Mouse (Mus musculus) ZHBTc4 (cell line): ENCODE measurements at regions not wholly inside any gene's neighbourhood (a gene's known extent, or its start where the extent isn't known, plus 50 kb on each side); places are given as distances from the start of the nearest gene placed in this dataset.

Source experiments
- DNase-seq: peaks from one replicate; pipeline ENCODE4 v3.0.0-alpha.2; 2011; ENCODE audit warnings: low read depth, low spot score

GRCm38 (mm10) chr1:61316736-61317135 is 321.9 kb upstream of the Pard3b start:
- DNase-seq = no peak

GRCm38 (mm10) chr1:61318042-61318441 is 320.6 kb upstream of the Pard3b start:
- DNase-seq = no peak

GRCm38 (mm10) chr1:61321513-61322145 is 317.0 kb upstream of the Pard3b start:
- no peak for DNase-seq

- no peak for DNase-seq
These were observed 307.2 kb upstream of the Pard3b start for GRCm38 (mm10) chr1:61331456-61331855.

GRCm38 (mm10) chr1:61331906-61332305 is 306.7 kb upstream of the Pard3b start:
- DNase-seq = no peak

GRCm38 (mm10) chr1:61336367-61336766 is 302.3 kb upstream of the Pard3b start:
- no peak for DNase-seq

GRCm38 (mm10) chr1:61352921-61353320 is 285.7 kb upstream of the Pard3b start:
- no peak for DNase-seq

GRCm38 (mm10) chr1:61353481-61353880 is 285.1 kb upstream of the Pard3b start:
- DNase-seq = no peak

- DNase-seq = no peak
These were observed 283.4 kb upstream of the Pard3b start for GRCm38 (mm10) chr1:61355241-61355640.

GRCm38 (mm10) chr1:61359011-61359930 is 279.4 kb upstream of the Pard3b start:
- DNase-seq = no peak

- no peak for DNase-seq
These were observed 266.0 kb upstream of the Pard3b start for GRCm38 (mm10) chr1:61372581-61372980.

- no peak for DNase-seq
These were observed 264.7 kb upstream of the Pard3b start for GRCm38 (mm10) chr1:61373661-61374491.

- no peak for DNase-seq
These were observed 262.2 kb upstream of the Pard3b start for GRCm38 (mm10) chr1:61376417-61376816.

- DNase-seq = peak; percentile 80
These were observed 261.6 kb upstream of the Pard3b start for GRCm38 (mm10) chr1:61377070-61377469.

- peak; percentile 58 for DNase-seq
These were observed 260.4 kb upstream of the Pard3b start for GRCm38 (mm10) chr1:61378240-61378639.

GRCm38 (mm10) chr1:61379771-61380517 is 258.7 kb upstream of the Pard3b start:
- no peak for DNase-seq

- no peak for DNase-seq
These were observed 251.0 kb upstream of the Pard3b start for GRCm38 (mm10) chr1:61387587-61387986.

GRCm38 (mm10) chr1:61397796-61398195 is 240.8 kb upstream of the Pard3b start:
- DNase-seq = no peak

- no peak for DNase-seq
These were observed 236.3 kb upstream of the Pard3b start for GRCm38 (mm10) chr1:61402339-61402738.

- no peak for DNase-seq
These were observed 231.4 kb upstream of the Pard3b start for GRCm38 (mm10) chr1:61407201-61407600.

GRCm38 (mm10) chr1:61414772-61415171 is 223.9 kb upstream of the Pard3b start:
- no peak for DNase-seq
